Mouse (Mus musculus) limb, embryonic 11.5 days (tissue): Measurements from ENCODE around the gene Pparg. TPM values are rescaled to one million over a fixed set of nuclear protein-coding genes. Genes with fewer than 3 reads are reported as not detected.

ENCODE experiments used
- ATAC-seq: fragments of 200-750 bp; cut with Nextera tagmentation; 2 replicates; pipeline ENCODE4 v1.8.0; 2017; ENCODE audit warnings: low read depth; ENCODE audit not compliant: insufficient number of reproducible peaks, low FRiP score, low TSS enrichment
- DNase-seq: peaks from one replicate; pipeline ENCODE4 v3.0.0-alpha.2; 2015; ENCODE audit warnings: low spot score
- H3K27ac ChIP-seq: fragments of 300-500 bp; sonication (generic); replicated peaks from 2 replicates; pipeline ENCODE4 v1.5.1; 2014; ENCODE audit warnings: low read depth, mild to moderate bottlenecking, low read length
- H3K27me3 ChIP-seq: fragments of 300-500 bp; sonication (generic); 2 replicates; pipeline ENCODE4 v1.6.1; 2014; ENCODE audit warnings: mild to moderate bottlenecking, low read length, mixed read lengths; ENCODE audit not compliant: control insufficient read depth, insufficient read depth
- H3K36me3 ChIP-seq: fragments of 300-500 bp; sonication (generic); 2 replicates; pipeline ENCODE4 v1.6.1; 2014; ENCODE audit warnings: mild to moderate bottlenecking, low read length, moderate library complexity, mixed read lengths; ENCODE audit not compliant: control insufficient read depth, insufficient read depth
- H3K4me1 ChIP-seq: fragments of 300-500 bp; sonication (generic); 2 replicates; pipeline ENCODE4 v1.6.1; 2014; ENCODE audit warnings: low read length, mixed read lengths; ENCODE audit not compliant: control insufficient read depth, insufficient read depth
- H3K4me2 ChIP-seq: fragments of 300-500 bp; sonication (generic); 2 replicates; pipeline ENCODE4 v1.6.1; 2014; ENCODE audit warnings: low read depth, mild to moderate bottlenecking, moderate library complexity; ENCODE audit not compliant: severe bottlenecking
- H3K4me3 ChIP-seq: fragments of 300-500 bp; sonication (generic); 2 replicates; pipeline ENCODE4 v1.5.1; 2014; ENCODE audit warnings: low read depth, low read length
- H3K9ac ChIP-seq: fragments of 300-500 bp; sonication (generic); 2 replicates; pipeline ENCODE4 v1.6.1; 2014; ENCODE audit warnings: mild to moderate bottlenecking, low read length
- H3K9me3 ChIP-seq: fragments of 300-500 bp; sonication (generic); 2 replicates; pipeline ENCODE4 v1.6.1; 2016; ENCODE audit warnings: low read length; ENCODE audit not compliant: control insufficient read depth
- WGBS: fragments of 180-500 bp; shearing (Covaris S2); extraction: QIAGEN DNeasy Blood & Tissue Kit; methylation state at CpG from one replicate; pipeline ENCODE4 v1.1.7; 2014; 5-methylcytosine and 5-hydroxymethylcytosine counted together
- polyA plus RNA-seq: library from polyadenylated mRNA; unstranded; fragments of >200 nt; fragmentation: Nextera tagmentation; extraction: Ambion mirVana; gene quantifications from 2 replicates; pipeline ENCODE4 v1.2.1, GENCODE M21; 2014

The Pparg gene
- polyA plus RNA-seq, 1 experiment from 2014 or later: 0.21 TPM

DNA sequence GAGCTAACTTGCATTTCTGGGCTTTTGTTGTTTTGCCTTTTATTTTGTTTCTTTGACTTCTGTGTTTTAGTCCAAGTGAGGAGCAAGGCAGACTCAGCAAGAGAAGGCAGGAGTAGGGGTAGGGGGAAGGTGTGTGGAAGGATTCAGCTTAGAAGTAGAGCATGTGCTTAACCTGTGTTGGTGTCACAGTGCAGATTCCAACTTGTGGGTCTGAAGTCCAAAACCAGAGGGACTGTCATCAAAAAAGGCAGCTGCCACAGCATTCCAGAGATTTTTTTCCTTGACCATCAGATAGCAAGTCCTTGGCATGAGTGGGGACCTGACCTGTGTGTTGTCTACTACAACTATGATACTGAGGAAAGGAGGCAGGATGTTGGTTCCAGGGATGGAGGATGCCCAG is 133.1 kb downstream of the Pparg start:
- no peaks in the 10 kb centered on the region for H3K4me1 ChIP-seq
- no peak overlapping the region for H3K4me3 ChIP-seq
- no peak overlapping the region for H3K9ac ChIP-seq
- H3K36me3 ChIP-seq: no peaks in the 10 kb centered on the region
- ATAC-seq (no peak), DNase-seq (no peak)
- no peaks in the 10 kb centered on the region for H3K27me3 ChIP-seq
- H3K27ac ChIP-seq: no peak overlapping the region
- no peak overlapping the region for H3K4me2 ChIP-seq
- no peaks in the 10 kb centered on the region for H3K9me3 ChIP-seq

DNA sequence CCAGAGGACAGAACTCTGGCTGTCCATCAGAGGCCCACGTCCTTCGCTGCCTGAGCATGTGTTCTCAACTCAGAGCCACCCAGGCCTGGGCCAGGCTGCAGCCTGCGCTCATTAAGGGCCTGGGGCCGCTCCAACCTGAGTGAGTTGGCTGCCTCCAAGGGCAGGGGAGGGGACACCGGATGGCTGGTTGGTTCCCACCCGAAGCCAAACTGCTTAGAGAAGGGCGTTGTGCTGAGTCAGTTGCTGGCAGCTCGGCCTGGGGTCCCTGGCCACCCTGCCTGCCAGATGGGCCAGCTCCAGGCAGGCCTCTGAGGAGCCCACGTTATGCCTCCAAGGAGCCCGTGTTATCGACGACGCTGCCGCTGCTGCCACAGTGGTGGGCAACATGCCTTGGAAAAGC is 138.8 kb downstream of the Pparg start:
- Histone ChIP-seq H3K27ac (no peak overlapping the region), H3K9me3 (no peaks in the 10 kb centered on the region), H3K27me3 (no peaks in the 10 kb centered on the region), H3K4me1 (no peaks in the 10 kb centered on the region), H3K4me2 (no peak overlapping the region), H3K9ac (no peak overlapping the region), H3K4me3 (no peak overlapping the region), H3K36me3 (no peaks in the 10 kb centered on the region)
- DNase-seq (no peak), ATAC-seq (no peak)
- WGBS: 70% methylated on average over 14 of the region's 14 CpGs

DNA sequence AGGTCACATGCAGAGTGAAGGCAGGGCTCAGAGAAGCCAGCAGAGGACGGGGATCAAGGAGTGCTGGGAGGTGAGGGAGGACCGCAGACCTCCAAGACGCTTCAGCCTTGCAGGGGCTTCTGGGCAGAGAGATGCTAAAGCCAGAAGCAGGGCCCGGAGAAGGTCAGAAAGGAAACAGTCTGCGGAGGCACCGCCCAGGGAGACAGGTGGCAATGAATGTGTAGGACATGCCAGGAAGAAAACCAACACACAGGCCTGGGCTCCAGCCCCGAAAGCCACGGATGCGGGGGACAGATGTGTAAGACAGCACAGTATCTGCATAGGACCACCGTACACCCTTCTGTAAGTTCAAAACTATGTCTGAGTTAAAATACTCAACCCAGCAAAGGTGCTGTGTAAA is 139.5 kb downstream of the Pparg start:
- ATAC-seq (no peak), DNase-seq (no peak)
- Histone ChIP-seq H3K4me1 (no peaks in the 10 kb centered on the region), H3K9me3 (no peaks in the 10 kb centered on the region), H3K9ac (no peak overlapping the region), H3K27ac (no peak overlapping the region), H3K4me2 (no peak overlapping the region), H3K27me3 (no peaks in the 10 kb centered on the region), H3K4me3 (no peak overlapping the region), H3K36me3 (no peaks in the 10 kb centered on the region)
- 88% methylated on average over 10 of the region's 10 CpGs for WGBS

DNA sequence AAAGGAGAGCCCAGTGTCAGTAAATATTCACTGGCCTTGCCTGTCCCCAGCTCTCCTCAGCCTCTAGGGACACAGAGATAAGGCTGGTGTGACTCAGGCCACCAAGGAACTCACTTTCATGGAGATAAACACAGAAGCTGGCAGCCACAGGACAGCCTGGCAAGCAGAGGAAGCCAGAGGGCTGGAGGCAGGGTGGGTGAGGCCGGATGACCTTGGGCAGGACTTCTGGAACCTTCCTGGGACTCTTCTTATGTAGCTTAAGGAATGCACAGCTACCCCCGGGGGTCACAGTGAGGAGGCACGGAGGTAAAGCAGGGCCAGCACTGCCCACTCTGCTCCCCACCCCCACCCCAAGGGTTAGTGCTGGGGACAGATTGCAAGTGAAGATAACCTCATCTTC is 140.4 kb downstream of the Pparg start:
- Histone ChIP-seq H3K4me3 (no peak overlapping the region), H3K27me3 (no peaks in the 10 kb centered on the region), H3K4me2 (no peak overlapping the region), H3K9ac (no peak overlapping the region), H3K4me1 (no peaks in the 10 kb centered on the region), H3K9me3 (no peaks in the 10 kb centered on the region), H3K27ac (no peak overlapping the region), H3K36me3 (no peaks in the 10 kb centered on the region)
- DNase-seq (no peak), ATAC-seq (no peak)
- WGBS: 63% methylated on average over 3 of the region's 3 CpGs

DNA sequence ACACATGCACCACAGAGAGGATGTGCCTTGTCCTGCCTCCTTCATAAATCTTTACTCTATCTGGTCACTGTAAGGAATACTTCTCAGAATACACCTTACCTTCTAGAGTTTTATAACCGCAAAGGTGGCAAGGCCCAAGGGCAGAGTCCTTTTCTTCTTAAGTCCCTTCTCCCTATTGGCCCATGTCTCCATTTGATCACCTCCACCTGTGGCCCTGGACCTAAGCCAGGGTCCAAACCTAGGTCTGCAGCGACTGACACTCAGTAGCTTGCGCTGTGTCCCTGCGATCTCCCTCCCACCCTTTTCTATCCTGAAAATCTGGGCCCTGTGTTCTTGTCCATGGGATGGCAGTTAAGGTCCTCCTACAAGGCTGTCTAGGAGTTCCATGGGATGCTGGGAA is 142.3 kb downstream of the Pparg start:
- ATAC-seq: no peak
- H3K4me1 ChIP-seq: no peaks in the 10 kb centered on the region
- H3K9ac ChIP-seq: no peak overlapping the region
- no peak overlapping the region for H3K27ac ChIP-seq
- H3K9me3 ChIP-seq: no peaks in the 10 kb centered on the region
- no peak overlapping the region for H3K4me3 ChIP-seq
- no peak for DNase-seq
- H3K4me2 ChIP-seq: no peak overlapping the region
- H3K27me3 ChIP-seq: no peaks in the 10 kb centered on the region
- WGBS: 93% methylated on average over 4 of the region's 4 CpGs
- H3K36me3 ChIP-seq: no peaks in the 10 kb centered on the region

DNA sequence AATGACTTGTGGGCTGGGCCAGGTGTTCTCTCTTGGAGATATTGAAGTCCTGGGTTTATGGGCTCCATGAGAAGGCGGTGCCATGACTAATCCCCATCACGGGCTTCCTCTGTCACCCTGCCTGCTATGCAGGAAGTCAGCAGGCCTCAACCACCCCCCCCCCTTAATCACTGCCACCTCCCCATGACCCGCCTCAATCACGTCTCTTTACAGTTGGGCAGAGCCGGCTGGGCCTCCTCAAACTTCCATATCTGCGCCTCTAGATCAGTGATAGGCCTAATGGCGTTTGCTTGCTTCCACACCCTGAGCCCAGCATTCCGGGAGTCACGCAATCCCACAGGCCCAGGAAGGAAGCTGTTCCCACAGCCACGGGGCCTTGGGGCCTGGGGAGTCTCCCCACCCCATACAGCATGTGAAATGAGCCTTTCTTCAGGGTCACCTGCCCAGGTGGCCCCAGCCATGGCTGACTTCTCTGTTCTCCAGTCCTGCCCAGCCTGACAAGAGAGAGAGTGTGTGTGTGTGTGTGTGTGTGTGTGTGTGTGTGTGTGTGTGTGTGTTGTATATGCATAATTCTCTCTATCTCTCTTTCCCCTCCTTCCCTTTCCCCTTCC is 142.9 kb downstream of the Pparg start:
- no peak overlapping the region for H3K4me2 ChIP-seq
- H3K27me3 ChIP-seq: no peaks in the 10 kb centered on the region
- H3K9ac ChIP-seq: no peak overlapping the region
- H3K36me3 ChIP-seq: no peaks in the 10 kb centered on the region
- H3K27ac ChIP-seq: no peak overlapping the region
- H3K4me3 ChIP-seq: no peak overlapping the region
- no peak for DNase-seq
- 84% methylated on average over 10 of the region's 10 CpGs for WGBS
- ATAC-seq: no peak
- no peaks in the 10 kb centered on the region for H3K9me3 ChIP-seq
- H3K4me1 ChIP-seq: no peaks in the 10 kb centered on the region

DNA sequence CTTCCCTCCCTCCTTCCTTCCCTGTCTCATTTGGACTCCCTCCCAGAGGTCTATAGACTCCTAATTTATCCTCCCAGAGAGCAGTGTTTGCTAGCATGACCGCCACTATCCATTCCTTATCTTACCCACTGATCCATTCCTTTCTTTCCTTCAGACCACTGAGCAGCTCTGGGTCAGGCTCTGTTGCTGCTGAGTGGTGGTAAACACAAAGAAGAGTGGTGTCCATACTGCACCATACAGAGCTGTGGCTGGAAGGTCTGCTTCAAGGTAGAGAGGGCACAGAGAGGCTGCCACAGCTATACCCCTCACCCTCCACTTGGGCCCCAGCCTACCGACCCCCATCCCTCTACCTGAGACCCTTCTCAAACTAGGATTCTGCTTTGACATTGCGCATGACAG is 143.4 kb downstream of the Pparg start:
- DNase-seq: no peak
- 91% methylated on average over 3 of the region's 3 CpGs for WGBS
- Histone ChIP-seq H3K36me3 (no peaks in the 10 kb centered on the region), H3K4me2 (no peak overlapping the region), H3K27ac (no peak overlapping the region), H3K9ac (no peak overlapping the region), H3K4me1 (no peaks in the 10 kb centered on the region), H3K27me3 (no peaks in the 10 kb centered on the region), H3K4me3 (no peak overlapping the region), H3K9me3 (no peaks in the 10 kb centered on the region)
- ATAC-seq: no peak

DNA sequence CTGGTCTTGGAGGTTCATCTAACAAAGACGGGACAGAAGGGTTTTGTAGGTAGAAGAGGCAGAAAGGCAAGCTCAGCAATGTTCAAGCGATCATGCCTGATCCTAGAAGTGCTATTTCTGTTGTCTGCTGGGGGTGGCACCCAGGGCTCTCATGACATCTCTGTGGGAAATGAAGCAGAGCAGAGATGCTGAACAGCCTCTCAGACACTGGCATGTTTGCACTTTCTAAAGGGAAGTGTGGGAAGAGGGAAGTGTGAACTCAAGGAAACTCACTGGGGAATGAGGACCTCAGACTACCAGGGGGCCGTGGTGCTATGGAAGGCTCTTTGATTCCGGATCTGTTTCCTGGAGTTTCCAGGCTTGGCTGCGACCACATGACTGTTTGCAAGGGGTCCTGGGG is 144.2 kb downstream of the Pparg start:
- no peak overlapping the region for H3K9ac ChIP-seq
- no peak overlapping the region for H3K4me3 ChIP-seq
- DNase-seq: no peak
- no peak for ATAC-seq
- no peak overlapping the region for H3K4me2 ChIP-seq
- H3K27me3 ChIP-seq: no peaks in the 10 kb centered on the region
- H3K9me3 ChIP-seq: no peaks in the 10 kb centered on the region
- 68% methylated on average over 5 of the region's 5 CpGs for WGBS
- H3K4me1 ChIP-seq: no peaks in the 10 kb centered on the region
- no peak overlapping the region for H3K27ac ChIP-seq
- H3K36me3 ChIP-seq: no peaks in the 10 kb centered on the region

DNA sequence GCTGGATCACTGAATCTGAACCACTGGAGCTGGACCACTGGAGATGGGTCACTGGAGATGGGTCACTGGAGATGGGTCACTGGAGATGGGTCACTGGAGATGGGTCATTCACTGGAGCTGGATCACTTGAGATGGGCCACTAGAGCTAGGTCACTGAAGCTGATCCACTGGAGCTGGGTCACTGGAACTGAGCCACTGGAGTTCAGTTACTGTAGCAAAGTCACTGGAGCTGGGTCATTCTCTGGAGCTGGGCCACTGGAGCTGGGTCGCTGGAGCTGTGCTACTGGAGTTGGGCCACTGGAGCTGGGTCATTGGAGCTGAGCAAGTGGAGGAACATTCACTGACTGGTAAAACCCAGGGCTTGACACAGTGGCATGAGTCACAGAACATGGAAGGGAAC is 145.7 kb downstream of the Pparg start:
- no peak for ATAC-seq
- no peaks in the 10 kb centered on the region for H3K36me3 ChIP-seq

More for the DNA sequence above, 145.7 kb downstream of the Pparg start:
- H3K27ac ChIP-seq: no peak overlapping the region
- WGBS: 95% methylated on average over 1 of the region's 1 CpGs
- no peaks in the 10 kb centered on the region for H3K27me3 ChIP-seq
- H3K9me3 ChIP-seq: no peaks in the 10 kb centered on the region
- no peak overlapping the region for H3K4me3 ChIP-seq
- H3K4me2 ChIP-seq: no peak overlapping the region
- no peaks in the 10 kb centered on the region for H3K4me1 ChIP-seq
- DNase-seq: no peak
- H3K9ac ChIP-seq: no peak overlapping the region
